Mouse (Mus musculus) NIH3T3 (cell line): ENCODE data around the gene Ccp110.

Experiments used
- DNase-seq: peaks from one replicate; pipeline ENCODE4 v3.0.0-alpha.2; 2012; ENCODE audit warnings: low read depth

The Ccp110 gene

GRCm38 (mm10) chr7:118712228-118713173 is at the start of gene Ccp110:
Gene Ccp110, plus strand, starts transcription at chr7:118712552.
- peak; percentile 96 for DNase-seq

GRCm38 (mm10) chr7:118667773-118668172 is 44.6 kb upstream of the Ccp110 start:
- DNase-seq = no peak

GRCm38 (mm10) chr7:118670142-118670541 is 42.2 kb upstream of the Ccp110 start:
- DNase-seq = no peak

GRCm38 (mm10) chr7:118676826-118677225 is 35.5 kb upstream of the Ccp110 start:
- DNase-seq = no peak

GRCm38 (mm10) chr7:118688199-118688598 is 24.2 kb upstream of the Ccp110 start:
- DNase-seq = peak; percentile 86

GRCm38 (mm10) chr7:118689088-118689487 is 23.3 kb upstream of the Ccp110 start:
- no peak for DNase-seq

GRCm38 (mm10) chr7:118691287-118691686 is 21.1 kb upstream of the Ccp110 start:
- no peak for DNase-seq

- DNase-seq = no peak
These were observed 16.2 kb upstream of the Ccp110 start for GRCm38 (mm10) chr7:118696146-118696545.

GRCm38 (mm10) chr7:118697168-118697567 is 15.2 kb upstream of the Ccp110 start:
- DNase-seq = peak; percentile 23

GRCm38 (mm10) chr7:118698882-118699281 is 13.5 kb upstream of the Ccp110 start:
- no peak for DNase-seq

- no peak for DNase-seq
These were observed 9.2 kb upstream of the Ccp110 start for GRCm38 (mm10) chr7:118703144-118703561.

- DNase-seq = no peak
These were observed 8.1 kb upstream of the Ccp110 start for GRCm38 (mm10) chr7:118704001-118704850.

GRCm38 (mm10) chr7:118705101-118705961 is 7.0 kb upstream of the Ccp110 start, which contains the start of gene Gde1:
Gene Gde1, minus strand, starts transcription at chr7:118705778.
- DNase-seq = peak; percentile 89

- DNase-seq = no peak
These were observed 6.3 kb upstream of the Ccp110 start for GRCm38 (mm10) chr7:118706051-118706450.

- no peak for DNase-seq
These were observed 5.9 kb upstream of the Ccp110 start for GRCm38 (mm10) chr7:118706488-118706887.

GRCm38 (mm10) chr7:118707216-118707615 is 5.1 kb upstream of the Ccp110 start:
- no peak for DNase-seq

GRCm38 (mm10) chr7:118708002-118708401 is 4.3 kb upstream of the Ccp110 start:
- no peak for DNase-seq

GRCm38 (mm10) chr7:118710776-118711175 is 1.6 kb upstream of the Ccp110 start:
- DNase-seq = no peak

GRCm38 (mm10) chr7:118714873-118715272 is 2.5 kb downstream of the Ccp110 start:
- no peak for DNase-seq

GRCm38 (mm10) chr7:118718066-118718465 is 5.7 kb downstream of the Ccp110 start:
- DNase-seq = no peak

- DNase-seq = no peak
These were observed 11.6 kb downstream of the Ccp110 start for GRCm38 (mm10) chr7:118723927-118724326.

- no peak for DNase-seq
These were observed 13.1 kb downstream of the Ccp110 start for GRCm38 (mm10) chr7:118725459-118725858.
